Mouse (Mus musculus): ENCODE results near the gene Gpr61. TPM values are rescaled to one million over a fixed set of nuclear protein-coding genes. Genes with fewer than 3 reads are reported as not detected.

Gpr61 gene
- polyA plus RNA-seq, 1 experiment from 2014 or later: not detected

DNA sequence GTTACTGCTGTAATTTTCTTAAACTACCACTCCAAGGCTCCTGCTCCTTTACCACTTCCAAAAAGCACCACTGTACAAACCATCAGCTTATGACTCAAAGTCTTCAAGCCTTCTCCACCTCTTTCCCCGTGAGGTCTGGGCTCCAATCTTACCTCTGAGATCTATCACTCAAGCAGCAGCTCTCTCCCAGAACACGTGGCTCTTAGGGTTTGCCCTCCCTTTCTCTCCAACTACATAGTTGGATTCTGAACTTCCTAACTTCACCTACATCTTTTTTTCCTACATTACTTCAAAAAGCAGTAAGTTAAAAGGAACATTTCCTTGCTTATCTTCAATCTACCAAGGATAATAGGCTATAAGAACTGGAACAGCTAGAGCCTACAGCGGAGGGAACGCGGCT is 26.2 kb downstream of the Gpr61 start:
- 69% methylated on average over 5 of the region's 5 CpGs for WGBS (ENCODE audit: insufficient replicate concordance)
- Histone ChIP-seq H3K4me1 (ENCODE audit: insufficient read depth) (peaks cover 62% of the 10 kb centered on the region), H3K27me3 (ENCODE audit: insufficient read depth, low read length) (no peaks in the 10 kb centered on the region), H3K4me2 (ENCODE audit: low read depth, low read length) (no peak overlapping the region), H3K9me3 (ENCODE audit: low read length) (no peaks in the 10 kb centered on the region), H3K36me3 (replicated peaks; ENCODE audit: insufficient read depth, low read length) (peaks cover 2% of the 10 kb centered on the region), H3K27ac (ENCODE audit: low read depth) (no peak overlapping the region), H3K4me3 (ENCODE audit: low read depth, low read length) (no peak overlapping the region), H3K9ac (replicated peaks) (no peak overlapping the region)
- no peak for TF ChIP-seq CTCF (IDR thresholded peaks at IDR 0.05; ENCODE audit: low read depth)
- TF ChIP-seq EP300 (IDR thresholded peaks at IDR 0.05; ENCODE audit: low read depth): no peak
- ATAC-seq: no peak
- no peak for DNase-seq

DNA sequence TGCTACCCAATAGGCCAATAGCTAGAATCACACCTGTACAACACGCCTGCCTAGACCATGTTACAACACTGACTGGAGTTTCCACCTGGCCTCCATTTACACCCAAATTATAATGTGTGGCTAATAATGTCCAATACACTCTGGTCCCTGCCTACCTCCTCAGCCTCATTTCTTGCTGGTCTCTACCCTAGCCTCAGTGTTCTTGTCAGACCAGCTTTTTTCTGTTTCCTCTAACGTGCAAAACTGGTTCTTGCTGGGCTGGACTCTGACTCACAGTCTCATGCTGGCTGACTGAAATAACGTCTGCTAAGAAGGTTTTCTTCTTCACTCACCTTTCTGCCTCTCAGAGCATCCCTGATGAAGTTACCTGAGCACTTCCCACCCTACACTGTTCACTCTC is 28.4 kb downstream of the Gpr61 start:
- Histone ChIP-seq H3K4me1 (ENCODE audit: insufficient read depth) (peaks cover 49% of the 10 kb centered on the region), H3K36me3 (replicated peaks; ENCODE audit: insufficient read depth, low read length) (peaks cover 21% of the 10 kb centered on the region), H3K27ac (ENCODE audit: low read depth) (no peak overlapping the region), H3K4me2 (ENCODE audit: low read depth, low read length) (no peak overlapping the region), H3K9ac (replicated peaks) (no peak overlapping the region), H3K27me3 (ENCODE audit: insufficient read depth, low read length) (no peaks in the 10 kb centered on the region), H3K4me3 (ENCODE audit: low read depth, low read length) (no peak overlapping the region), H3K9me3 (ENCODE audit: low read length) (no peaks in the 10 kb centered on the region)
- TF ChIP-seq CTCF (IDR thresholded peaks at IDR 0.05; ENCODE audit: low read depth): no peak
- no peak for TF ChIP-seq EP300 (IDR thresholded peaks at IDR 0.05; ENCODE audit: low read depth)
- 85% methylated on average over 3 of the region's 3 CpGs for WGBS (ENCODE audit: insufficient replicate concordance)
- DNase-seq: no peak
- no peak for ATAC-seq

DNA sequence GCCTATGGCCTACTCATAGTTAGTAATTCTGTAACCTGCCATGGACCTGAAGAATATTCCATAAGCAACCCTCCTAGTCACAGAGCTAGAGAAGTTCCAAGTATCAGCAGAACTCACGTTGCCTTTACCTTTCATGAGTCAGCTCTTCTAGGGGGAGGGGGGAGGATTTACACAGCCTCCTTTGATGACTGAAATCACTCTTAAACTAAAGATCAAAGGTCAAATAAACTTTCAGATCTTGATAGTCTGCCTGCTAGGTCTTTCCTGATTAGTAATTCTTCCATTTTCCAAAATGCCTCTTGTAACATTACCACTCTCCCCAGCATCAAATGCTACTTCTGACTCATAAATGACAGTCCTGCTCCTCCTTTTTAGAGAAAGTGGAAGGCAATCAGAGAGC is 30.6 kb downstream of the Gpr61 start:
- Histone ChIP-seq H3K4me2 (ENCODE audit: low read depth, low read length) (no peak overlapping the region), H3K4me1 (ENCODE audit: insufficient read depth) (peaks cover 35% of the 10 kb centered on the region), H3K36me3 (replicated peaks; ENCODE audit: insufficient read depth, low read length) (peaks cover 38% of the 10 kb centered on the region), H3K9ac (replicated peaks) (no peak overlapping the region), H3K9me3 (ENCODE audit: low read length) (no peaks in the 10 kb centered on the region), H3K4me3 (ENCODE audit: low read depth, low read length) (no peak overlapping the region), H3K27me3 (ENCODE audit: insufficient read depth, low read length) (no peaks in the 10 kb centered on the region), H3K27ac (ENCODE audit: low read depth) (no peak overlapping the region)
- TF ChIP-seq EP300 (IDR thresholded peaks at IDR 0.05; ENCODE audit: low read depth) (no peak), CTCF (IDR thresholded peaks at IDR 0.05; ENCODE audit: low read depth) (no peak)
- 20% methylated on average over 1 of the region's 1 CpGs for WGBS (ENCODE audit: insufficient replicate concordance)
- no peak for ATAC-seq
- no peak for DNase-seq

DNA sequence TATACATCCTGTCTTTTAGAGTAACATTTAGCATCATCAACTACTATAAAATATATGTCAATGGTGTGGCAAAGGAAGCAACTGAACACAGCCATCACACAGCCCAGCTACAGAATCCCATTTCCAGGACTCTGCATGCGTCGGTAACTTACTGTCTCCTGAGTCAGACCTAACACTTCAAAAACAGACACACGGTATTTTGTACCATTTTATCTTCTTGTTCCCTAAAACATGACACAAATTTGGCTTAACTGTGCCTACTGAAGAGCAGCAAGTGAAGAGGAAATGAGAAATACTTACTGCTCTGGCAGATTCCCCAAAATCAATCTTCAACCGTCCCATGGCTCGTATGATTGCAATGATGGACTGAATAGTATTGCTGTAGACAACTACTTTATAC is 31.4 kb downstream of the Gpr61 start:
- 84% methylated on average over 5 of the region's 5 CpGs for WGBS (ENCODE audit: insufficient replicate concordance)
- H3K27ac ChIP-seq (ENCODE audit: low read depth): no peak overlapping the region

DNA sequence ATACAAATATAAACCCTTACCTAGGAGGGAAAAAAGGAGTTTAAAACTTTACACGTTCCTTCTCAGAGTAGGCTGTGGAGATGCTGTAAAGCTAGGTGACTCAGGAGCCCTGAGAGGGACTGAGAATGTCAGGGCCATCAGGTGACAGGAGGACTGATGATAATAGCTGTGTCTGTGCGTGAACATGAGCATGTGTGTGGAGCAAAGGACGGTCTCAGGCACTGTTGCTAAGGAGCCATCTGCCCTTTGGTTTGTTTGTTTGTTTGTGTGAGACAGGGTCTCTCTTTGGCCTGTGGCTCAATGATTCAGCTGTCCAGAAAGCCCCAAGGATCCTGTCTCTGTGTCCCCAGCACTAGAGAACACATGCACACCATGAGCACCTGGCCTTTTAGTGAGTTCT is 33.6 kb downstream of the Gpr61 start:
- DNase-seq (no peak), ATAC-seq (no peak)
- whole genome bisulfite sequencing (ENCODE audit: insufficient replicate concordance): 83% methylated on average over 3 of the region's 3 CpGs
- Histone ChIP-seq H3K9me3 (ENCODE audit: low read length) (no peaks in the 10 kb centered on the region), H3K4me3 (ENCODE audit: low read depth, low read length) (no peak overlapping the region), H3K27ac (ENCODE audit: low read depth) (no peak overlapping the region; the same call in 1 of the 2 replicates), H3K4me2 (ENCODE audit: low read depth, low read length) (no peak overlapping the region), H3K36me3 (replicated peaks; ENCODE audit: insufficient read depth, low read length) (peaks cover 59% of the 10 kb centered on the region), H3K9ac (replicated peaks) (no peak overlapping the region), H3K27me3 (ENCODE audit: insufficient read depth, low read length) (no peaks in the 10 kb centered on the region), H3K4me1 (ENCODE audit: insufficient read depth) (peaks cover 17% of the 10 kb centered on the region)
- TF ChIP-seq EP300 (IDR thresholded peaks at IDR 0.05; ENCODE audit: low read depth) (no peak), CTCF (IDR thresholded peaks at IDR 0.05; ENCODE audit: low read depth) (no peak)

More for the DNA sequence above, 31.4 kb downstream of the Gpr61 start:
- Histone ChIP-seq H3K4me2 (ENCODE audit: low read depth, low read length) (no peak overlapping the region), H3K4me1 (ENCODE audit: insufficient read depth) (peaks cover 26% of the 10 kb centered on the region), H3K27me3 (ENCODE audit: insufficient read depth, low read length) (no peaks in the 10 kb centered on the region), H3K36me3 (replicated peaks; ENCODE audit: insufficient read depth, low read length) (peaks cover 47% of the 10 kb centered on the region), H3K9me3 (ENCODE audit: low read length) (no peaks in the 10 kb centered on the region), H3K4me3 (ENCODE audit: low read depth, low read length) (no peak overlapping the region), H3K9ac (replicated peaks) (no peak overlapping the region)
- DNase-seq (no peak), ATAC-seq (no peak)
- TF ChIP-seq EP300 (IDR thresholded peaks at IDR 0.05; ENCODE audit: low read depth) (no peak), CTCF (IDR thresholded peaks at IDR 0.05; ENCODE audit: low read depth) (no peak)

DNA sequence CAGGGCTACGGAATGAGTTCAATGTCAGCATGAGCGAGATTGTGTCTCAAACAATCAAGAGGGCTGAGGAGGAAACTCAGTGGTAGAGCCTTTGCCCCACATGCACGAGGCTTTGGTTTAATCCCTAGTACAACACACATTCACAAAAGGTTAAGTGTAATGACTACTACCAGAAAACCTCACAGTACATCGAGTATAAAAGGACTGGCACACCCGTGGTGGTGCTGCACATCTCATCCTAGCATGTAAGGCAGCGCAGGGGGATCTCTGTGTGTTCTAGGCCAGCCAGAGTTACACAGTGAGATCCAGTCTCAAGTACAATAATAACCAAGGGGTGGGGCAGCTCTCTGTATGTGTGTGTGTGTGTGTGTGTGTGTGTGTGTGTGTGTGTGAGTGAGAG is 37.2 kb downstream of the Gpr61 start:
- DNase-seq: no peak
- peaks cover 11% of the 10 kb centered on the region for H3K4me1 ChIP-seq (ENCODE audit: insufficient read depth)
- TF ChIP-seq CTCF (IDR thresholded peaks at IDR 0.05; ENCODE audit: low read depth) (no peak), EP300 (IDR thresholded peaks at IDR 0.05; ENCODE audit: low read depth) (no peak)
- H3K27ac ChIP-seq (ENCODE audit: low read depth): no peak overlapping the region
- 89% methylated on average over 6 of the region's 6 CpGs for WGBS (ENCODE audit: insufficient replicate concordance)
- H3K9ac ChIP-seq (replicated peaks): no peak overlapping the region
- no peaks in the 10 kb centered on the region for H3K27me3 ChIP-seq (ENCODE audit: insufficient read depth, low read length)
- H3K36me3 ChIP-seq (replicated peaks; ENCODE audit: insufficient read depth, low read length): peaks cover 70% of the 10 kb centered on the region
- ATAC-seq: no peak
- no peak overlapping the region for H3K4me2 ChIP-seq (ENCODE audit: low read depth, low read length)
- H3K4me3 ChIP-seq (ENCODE audit: low read depth, low read length): no peak overlapping the region
- H3K9me3 ChIP-seq (ENCODE audit: low read length): no peaks in the 10 kb centered on the region
